Mouse (Mus musculus): ENCODE measurements around the gene Chrna4. TPM values are rescaled to one million over a fixed set of nuclear protein-coding genes. Genes with fewer than 3 reads are reported as not detected.

Gene Chrna4
- not detected for polyA plus RNA-seq (2014; fragmentation: Illumina TruSeq; extraction: RNeasy Lipid Tissue Mini Kit (QIAGEN cat#74804); ENCODE audit: low replicate concordance)

DNA sequence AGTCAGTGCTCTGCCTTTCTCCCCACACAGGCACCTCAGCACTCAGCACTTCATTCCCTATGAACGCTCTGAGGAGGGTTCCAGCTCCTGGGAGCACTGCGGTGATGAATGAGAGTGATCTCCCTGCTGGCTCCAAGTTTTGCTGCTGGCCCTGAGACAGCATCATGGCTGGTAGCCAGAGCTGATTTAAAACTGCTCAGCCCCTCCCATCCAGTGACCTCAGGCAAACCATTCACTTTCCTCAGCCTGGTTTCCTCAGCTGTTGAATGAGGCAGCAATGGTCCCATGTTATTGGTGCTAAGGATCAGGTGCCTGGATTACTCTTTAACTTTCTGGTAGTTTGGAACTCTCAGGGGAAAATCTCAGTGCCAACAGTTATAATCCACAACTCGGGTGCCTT lies at the start of gene Chrna4:
Gene Chrna4, minus strand, starts transcription at position 110 of the 400 bp plus-strand sequence.

DNA sequence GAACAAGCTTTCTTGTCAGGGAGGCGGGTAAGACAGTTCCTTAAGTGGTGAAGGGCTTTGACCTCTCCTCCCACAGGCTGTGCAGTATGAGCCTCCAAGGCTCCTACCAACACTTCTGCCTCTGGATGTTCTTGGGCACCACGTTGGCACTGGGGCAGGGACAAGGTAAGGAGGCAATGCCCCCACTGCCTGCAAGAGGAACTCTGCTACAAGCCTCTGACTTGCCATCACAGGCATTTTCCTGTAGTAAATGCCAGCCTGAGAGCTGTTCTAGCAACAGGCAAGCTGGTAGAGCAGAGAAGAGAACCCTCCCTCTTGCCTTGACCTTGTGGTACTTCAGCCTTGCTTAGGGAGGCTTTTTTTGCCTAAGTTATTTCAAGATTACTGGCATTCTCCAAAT lies 56.9 kb downstream of the Chrna4 start, which contains the start of gene Col20a1:
Gene Col20a1, plus strand, starts transcription at position 87 of the 400 bp plus-strand sequence.

Other genes starting within 250 kb of the Chrna4 start
- 37.1 TPM for gene Ythdf1, start 122.6 kb downstream of the Chrna4 start, polyA plus RNA-seq (2014; fragmentation: Illumina TruSeq; extraction: RNeasy Lipid Tissue Mini Kit (QIAGEN cat#74804); ENCODE audit: low replicate concordance)
- gene Birc7, start 114.5 kb downstream of the Chrna4 start, polyA plus RNA-seq (2014; fragmentation: Illumina TruSeq; extraction: RNeasy Lipid Tissue Mini Kit (QIAGEN cat#74804); ENCODE audit: low replicate concordance), result not detected
- gene Nkain4, start 88.8 kb downstream of the Chrna4 start, polyA plus RNA-seq (2014; fragmentation: Illumina TruSeq; extraction: RNeasy Lipid Tissue Mini Kit (QIAGEN cat#74804); ENCODE audit: low replicate concordance), result not detected
- gene Arfgap1, start 76.3 kb downstream of the Chrna4 start, polyA plus RNA-seq (2014; fragmentation: Illumina TruSeq; extraction: RNeasy Lipid Tissue Mini Kit (QIAGEN cat#74804); ENCODE audit: low replicate concordance), result 3.7 TPM
- 0.11 TPM for gene Col20a1, start 57.0 kb downstream of the Chrna4 start, polyA plus RNA-seq (2014; fragmentation: Illumina TruSeq; extraction: RNeasy Lipid Tissue Mini Kit (QIAGEN cat#74804); ENCODE audit: low replicate concordance)
- 0.19 TPM for gene Kcnq2, start 91.8 kb upstream of the Chrna4 start, polyA plus RNA-seq (2014; fragmentation: Illumina TruSeq; extraction: RNeasy Lipid Tissue Mini Kit (QIAGEN cat#74804); ENCODE audit: low replicate concordance)
- gene Eef1a2, start 113.5 kb upstream of the Chrna4 start, polyA plus RNA-seq (2014; fragmentation: Illumina TruSeq; extraction: RNeasy Lipid Tissue Mini Kit (QIAGEN cat#74804); ENCODE audit: low replicate concordance), result not detected
- 5.9 TPM for gene Ppdpf, start 143.7 kb upstream of the Chrna4 start, polyA plus RNA-seq (2014; fragmentation: Illumina TruSeq; extraction: RNeasy Lipid Tissue Mini Kit (QIAGEN cat#74804); ENCODE audit: low replicate concordance)
- gene Ptk6, start 159.2 kb upstream of the Chrna4 start, polyA plus RNA-seq (2014; fragmentation: Illumina TruSeq; extraction: RNeasy Lipid Tissue Mini Kit (QIAGEN cat#74804); ENCODE audit: low replicate concordance), result 5.1 TPM
- gene Srms, start 169.6 kb upstream of the Chrna4 start, polyA plus RNA-seq (2014; fragmentation: Illumina TruSeq; extraction: RNeasy Lipid Tissue Mini Kit (QIAGEN cat#74804); ENCODE audit: low replicate concordance), result not detected
- gene Fndc11, start 176.5 kb upstream of the Chrna4 start, polyA plus RNA-seq (2014; fragmentation: Illumina TruSeq; extraction: RNeasy Lipid Tissue Mini Kit (QIAGEN cat#74804); ENCODE audit: low replicate concordance), result not detected
- 5.8 TPM for gene Helz2, start 198.5 kb upstream of the Chrna4 start, polyA plus RNA-seq (2014; fragmentation: Illumina TruSeq; extraction: RNeasy Lipid Tissue Mini Kit (QIAGEN cat#74804); ENCODE audit: low replicate concordance)
- gene Gmeb2, start 244.5 kb upstream of the Chrna4 start, polyA plus RNA-seq (2014; fragmentation: Illumina TruSeq; extraction: RNeasy Lipid Tissue Mini Kit (QIAGEN cat#74804); ENCODE audit: low replicate concordance), result 10.5 TPM

Measured in small intestine, adult 10 weeks (tissue).